Mouse (Mus musculus) limb, embryonic 12.5 days (tissue): ENCODE measurements around the gene Ciao1. TPM values are rescaled to one million over a fixed set of nuclear protein-coding genes. Genes with fewer than 3 reads are reported as not detected.

ENCODE experiments used
- polyA plus RNA-seq: library from polyadenylated mRNA; unstranded; fragments of >200 nt; fragmentation: Nextera tagmentation; extraction: Ambion mirVana; gene quantifications from 2 replicates; pipeline ENCODE4 v1.2.1, GENCODE M21; 2016

The Ciao1 gene
- polyA plus RNA-seq, 1 experiment from 2014 or later: 65.1 TPM

Other genes starting within 250 kb of the Ciao1 start
- gene Ap4e1, start 239.1 kb downstream of the Ciao1 start, polyA plus RNA-seq: 12.3 and 13.8 TPM in 2 replicates
- 35.6 and 40.2 TPM in 2 replicates for gene Blvra, start 177.2 kb downstream of the Ciao1 start, polyA plus RNA-seq
- gene Ncaph, start 113.9 kb downstream of the Ciao1 start, polyA plus RNA-seq: 112 TPM in 2 replicates
- gene Itpripl1, start 104.4 kb downstream of the Ciao1 start, polyA plus RNA-seq: 20.8 and 23.0 TPM in 2 replicates
- 2.2 and 2.3 TPM in 2 replicates for gene 1810024B03Rik, start 39.5 kb downstream of the Ciao1 start, polyA plus RNA-seq
- 98.3 and 104 TPM in 2 replicates for gene Snrnp200, start 39.4 kb downstream of the Ciao1 start, polyA plus RNA-seq
- 26.5 and 29.6 TPM in 2 replicates for gene Tmem127, start 92 bp upstream of the Ciao1 start, polyA plus RNA-seq
- gene Stard7, start 22.4 kb upstream of the Ciao1 start, polyA plus RNA-seq: 86.5 and 89.6 TPM in 2 replicates
- gene Dusp2, start 88.3 kb upstream of the Ciao1 start, polyA plus RNA-seq: 6.5 and 7.0 TPM in 2 replicates
- not detected in 2 replicates for gene Astl, start 90.8 kb upstream of the Ciao1 start, polyA plus RNA-seq
- gene Adra2b, start 115.4 kb upstream of the Ciao1 start, polyA plus RNA-seq: 1.3 and 1.6 TPM in 2 replicates
- 0.30 and 0.33 TPM in 2 replicates for gene Gpat2, start 177.4 kb upstream of the Ciao1 start, polyA plus RNA-seq
- 23.1 and 24.2 TPM in 2 replicates for gene Fahd2a, start 196.7 kb upstream of the Ciao1 start, polyA plus RNA-seq